Mouse (Mus musculus) gastrocnemius, postnatal 10 days (tissue): Measurements from ENCODE around the gene Grasp. TPM values are rescaled to one million over a fixed set of nuclear protein-coding genes. Genes with fewer than 3 reads are reported as not detected.

Experiments
- DNase-seq: peaks from one replicate; pipeline ENCODE4 v3.0.0; 2021; ENCODE audit warnings: mixed read lengths
- microRNA-seq, 2 experiments: library from miRNA; unstranded; fragments of <30 nt; microRNA quantifications; one replicate each; pipeline ENCODE4 v1.2.0; 2021
- total RNA-seq, 2 experiments: library from RNA; stranded (reverse); gene quantifications; 2 replicates each; pipeline ENCODE4 v1.2.3; 2021

The Grasp gene
- total RNA-seq, 2 experiments from 2014 or later: 9.0 to 11.5 TPM

- DNase-seq: no peak
Measured at GRCm38 (mm10) chr15:101277351-101277899, 53.4 kb downstream of the Grasp start.

GRCm38 (mm10) chr15:101278589-101278988, 54.6 kb downstream of the Grasp start:
- no peak for DNase-seq

GRCm38 (mm10) chr15:101279430-101279999, 55.5 kb downstream of the Grasp start:
- DNase-seq: no peak

Small RNA genes within 50 kb of the gene (microRNA-seq; reads per million reads assigned to microRNA genes)
- 0 reads per million in 2 experiments for gene Mir6962

Other genes starting within 250 kb of the Grasp start
- not detected for gene Gm47841, start 176.8 kb upstream of the Grasp start, total RNA-seq
- 1 to 10 TPM; 1.9 to 3.4 TPM for gene Fignl2, start 145.6 kb upstream of the Grasp start, total RNA-seq
- not detected for gene Ankrd33, start 108.4 kb upstream of the Grasp start, total RNA-seq
- 10 to 100 TPM; 15.1 to 18.2 TPM for gene Acvrl1, start 95.7 kb upstream of the Grasp start, total RNA-seq
- 10 to 100 TPM; 21.7 to 22.4 TPM for gene Acvr1b, start 50.1 kb upstream of the Grasp start, total RNA-seq
- gene Nr4a1, start 30.1 kb downstream of the Grasp start, total RNA-seq: 10 to 100 TPM; 22.5 to 23.1 TPM
- gene Atg101, start 60.1 kb downstream of the Grasp start, total RNA-seq: 10 to 100 TPM; 24.4 to 27.2 TPM
- under 1 TPM; 0.54 to 0.77 TPM for gene 6030408B16Rik, start 69.0 kb downstream of the Grasp start, total RNA-seq
- 1 to 10 TPM in 1 of 2 experiments, under 1 TPM in 1; 0.66 to 1.4 TPM for gene Krt80, start 146.0 kb downstream of the Grasp start, total RNA-seq
- under 1 TPM in 1 of 2 experiments, not detected in 1; 0.45 TPM for gene Krt7, start 186.9 kb downstream of the Grasp start, total RNA-seq
- under 1 TPM; 0.11 to 0.12 TPM for gene Krt87, start 214.6 kb downstream of the Grasp start, total RNA-seq
- gene Krt88, start 223.6 kb downstream of the Grasp start, total RNA-seq: not detected
- gene Krt81, start 239.6 kb downstream of the Grasp start, total RNA-seq: not detected
- not detected for gene Krt86, start 249.3 kb downstream of the Grasp start, total RNA-seq